Mouse (Mus musculus) CH12.LX (cell line): Measurements from ENCODE around the gene Slc5a8. TPM values are rescaled to one million over a fixed set of nuclear protein-coding genes. Genes with fewer than 3 reads are reported as not detected.

ENCODE experiments used
- DNase-seq: peaks from one replicate; pipeline ENCODE4 v3.0.0-alpha.2; 2013; ENCODE audit errors: extremely low read depth
- H3K27ac ChIP-seq: 2 replicates; pipeline ENCODE4 v1.5.1; 2012; ENCODE audit warnings: low read depth, mild to moderate bottlenecking, control low read depth, moderate library complexity; ENCODE audit not compliant: insufficient read depth
- H3K27me3 ChIP-seq: replicated peaks from 2 replicates; pipeline ENCODE3; 2012; ENCODE audit warnings: inconsistent platforms
- H3K36me3 ChIP-seq, 2 experiments: replicated peaks in 1 of 2; 2 replicates each; pipeline versions ENCODE3 to v1.6.1; 2012; ENCODE audit warnings: inconsistent platforms in 1 of 2, low read length in 1 of 2, mild to moderate bottlenecking in 1 of 2, mixed read lengths in 1 of 2, moderate library complexity in 1 of 2; ENCODE audit not compliant: control insufficient read depth in 1 of 2, insufficient read depth in 1 of 2
- H3K4me1 ChIP-seq, 2 experiments: 2 replicates each; pipeline ENCODE4 v1.6.1; 2012; ENCODE audit warnings: inconsistent platforms in 1 of 2, moderate library complexity in 1 of 2; ENCODE audit not compliant: insufficient read depth in 2 of 2, control insufficient read depth in 1 of 2
- H3K4me2 ChIP-seq: 2 replicates; pipeline ENCODE4 v1.6.1; 2012; ENCODE audit warnings: low read depth, mild to moderate bottlenecking, control low read depth; ENCODE audit not compliant: poor library complexity, insufficient read depth, severe bottlenecking
- H3K4me3 ChIP-seq, 3 experiments: fragments of 150-350 bp in 1 of 3; sonication (generic) in 1 of 3; replicated peaks in 1 of 3; 2 replicates each; pipeline versions ENCODE3 to v1.5.1; 2011 to 2012; ENCODE audit warnings: low read depth in 2 of 3, low read length in 2 of 3, mild to moderate bottlenecking in 2 of 3, moderate library complexity in 2 of 3, control low read depth in 1 of 3, improper control_type of control experiment in 1 of 3, inconsistent platforms in 1 of 3, mixed read lengths in 1 of 3; ENCODE audit not compliant: poor library complexity in 1 of 3
- H3K79me2 ChIP-seq: replicated peaks from 2 replicates; pipeline ENCODE4 v1.6.1; 2012; ENCODE audit warnings: mild to moderate bottlenecking, moderate library complexity; ENCODE audit not compliant: control insufficient read depth, poor library complexity, insufficient read depth, severe bottlenecking; ENCODE audit errors: extremely low read depth
- H3K9ac ChIP-seq: 2 replicates; pipeline ENCODE4 v1.6.1; 2012; ENCODE audit warnings: low read depth, mild to moderate bottlenecking, control low read depth, moderate library complexity; ENCODE audit not compliant: insufficient read depth
- H3K9me3 ChIP-seq: replicated peaks from 2 replicates; pipeline ENCODE3; 2012; ENCODE audit warnings: low read length, inconsistent platforms, mixed read lengths
- CHD1 ChIP-seq: IDR thresholded peaks from 2 replicates; pipeline ENCODE4 v1.6.1; 2012; ENCODE audit warnings: low read depth, low read length, improper control_type of control experiment, inconsistent platforms
- ELF1 ChIP-seq: IDR thresholded peaks from 2 replicates; pipeline ENCODE4 v1.6.1; 2014; ENCODE audit warnings: low read depth, mild to moderate bottlenecking, inconsistent platforms, low read length, improper control_type of control experiment
- EP300 ChIP-seq: IDR thresholded peaks from 2 replicates; pipeline ENCODE4 v1.6.1; 2011; ENCODE audit warnings: low read length, improper control_type of control experiment
- POLR2A ChIP-seq: IDR thresholded peaks from 2 replicates; pipeline ENCODE4 v1.6.1; 2011; ENCODE audit warnings: low read depth, mild to moderate bottlenecking, improper control_type of control experiment, low read length
- ZMIZ1 ChIP-seq: IDR thresholded peaks from 2 replicates; pipeline ENCODE4 v1.6.1; 2012; ENCODE audit warnings: low read depth, mild to moderate bottlenecking, inconsistent platforms, low read length, improper control_type of control experiment
- dilution Hi-C: fragments of 300-500 bp; cut with MboI; formaldehyde crosslinking; loops from 2 replicates; pipeline ENCODE4 v1.14.3; 2020; ENCODE audit warnings: low sequenced_read_pairs; ENCODE audit not compliant: extremely low pct_unique_long_range_greater_than_20kb, extremely low pct_ligation_motif_present
- in situ Hi-C: fragments of 300-500 bp; cut with MboI; formaldehyde crosslinking; loops from 3 replicates; pipeline ENCODE4 v1.14.3; 2019; ENCODE audit warnings: low sequenced_read_pairs, low pct_ligation_motif_present, low pct_unique_long_range_greater_than_20kb, mixed read lengths
- polyA plus RNA-seq: library from polyadenylated mRNA; unstranded; fragments of >175 nt; gene quantifications from 2 replicates; pipeline ENCODE4 v1.2.1, GENCODE M21; 2012; ENCODE audit warnings: low read depth; ENCODE audit not compliant: insufficient read length
- total RNA-seq, 2 experiments: library from RNA; depleted of rRNA; stranded (reverse); fragments of 300-350 nt in 1 of 2; fragments of >200 nt in 1 of 2; gene quantifications; 2 replicates each; pipeline ENCODE4 v1.2.3; 2012 to 2014

Gene Slc5a8
- total and polyA plus RNA-seq, 3 experiments = 0.23 to 1.5 (median 0.31) TPM

- no peaks in the 10 kb centered on the region for H3K36me3 ChIP-seq
- H3K79me2 ChIP-seq = no peaks in the 10 kb centered on the region
- no peaks in the 10 kb centered on the region for H3K4me1 ChIP-seq
- H3K27ac ChIP-seq = no peak overlapping the region
- no peak for TF ChIP-seq EP300
- no peak for TF ChIP-seq ELF1
- no peak for TF ChIP-seq CHD1
- TF ChIP-seq POLR2A = no peak
- TF ChIP-seq ZMIZ1 = no peak
- TF ChIP-seq, all 38 proteins: peak for 0
- no peak overlapping the region for H3K9ac ChIP-seq
- dilution Hi-C loops = no loop called here
- DNase-seq = no peak
- no peak overlapping the region for H3K4me2 ChIP-seq
- in situ Hi-C loops = no loop called here
- H3K4me3 ChIP-seq = no peak overlapping the region
- H3K27me3 ChIP-seq = no peaks in the 10 kb centered on the region
- no peaks in the 10 kb centered on the region for H3K9me3 ChIP-seq
These were observed 93.1 kb downstream of the Slc5a8 start for GRCm38 (mm10) chr10:88978932-88979331.

Other genes with a start within 250 kb of the Slc5a8 start
- gene Spic, start 201.0 kb upstream of the Slc5a8 start, total RNA-seq (2012; rRNA removed) = 0.08 and 0.13 TPM in 2 replicates
- 0.97 and 1.2 TPM in 2 replicates for gene Spic, start 201.0 kb upstream of the Slc5a8 start, total RNA-seq (2014; rRNA removed)
- gene Spic, start 201.0 kb upstream of the Slc5a8 start, polyA plus RNA-seq = 1.1 and 1.3 TPM in 2 replicates
- 48.9 and 55.9 TPM in 2 replicates for gene Arl1, start 155.1 kb upstream of the Slc5a8 start, total RNA-seq (2012; rRNA removed)
- gene Arl1, start 155.1 kb upstream of the Slc5a8 start, total RNA-seq (2014; rRNA removed) = 143 and 156 TPM in 2 replicates
- gene Arl1, start 155.1 kb upstream of the Slc5a8 start, polyA plus RNA-seq = 84.4 and 94.0 TPM in 2 replicates
- 40.1 and 58.4 TPM in 2 replicates for gene Utp20, start 59.2 kb upstream of the Slc5a8 start, total RNA-seq (2012; rRNA removed)
- gene Utp20, start 59.2 kb upstream of the Slc5a8 start, total RNA-seq (2014; rRNA removed) = 43.0 and 44.6 TPM in 2 replicates
- gene Utp20, start 59.2 kb upstream of the Slc5a8 start, polyA plus RNA-seq = 60.4 and 70.4 TPM in 2 replicates